Mouse (Mus musculus) embryonic fibroblast, embryonic 13.5 days (primary cell): ENCODE data around the gene Dgke. TPM values are rescaled to one million over a fixed set of nuclear protein-coding genes. Genes with fewer than 3 reads are reported as not detected.
"Not testable (repeated sequence)": the region's sequence is repeated elsewhere in the genome, so short reads cannot be mapped to it uniquely, and the experiment has no call there.

Experiments used
- H3K27ac ChIP-seq: 2 replicates; pipeline ENCODE4 v1.5.1; 2012; ENCODE audit warnings: low read length, control low read depth, inconsistent platforms; ENCODE audit not compliant: insufficient read depth
- H3K4me1 ChIP-seq: 2 replicates; pipeline ENCODE4 v1.6.1; 2011; ENCODE audit warnings: low read length; ENCODE audit not compliant: control insufficient read depth, insufficient read depth
- H3K4me3 ChIP-seq: 2 replicates; pipeline ENCODE4 v1.5.1; 2011; ENCODE audit warnings: mild to moderate bottlenecking, control low read depth, low read length; ENCODE audit not compliant: insufficient read depth
- CTCF ChIP-seq: IDR thresholded peaks from 2 replicates; pipeline ENCODE4 v1.5.1; 2011; ENCODE audit warnings: mild to moderate bottlenecking, control low read depth, low read length, moderate library complexity, borderline replicate concordance; ENCODE audit not compliant: insufficient read depth
- POLR2A ChIP-seq: IDR thresholded peaks from 2 replicates; pipeline ENCODE4 v1.6.1; 2011; ENCODE audit warnings: low read depth, mild to moderate bottlenecking, control low read depth, low read length, moderate library complexity
- polyA plus RNA-seq: library from polyadenylated mRNA; stranded (reverse); fragments of >200 nt; gene quantifications from 2 replicates; pipeline ENCODE4 v1.2.4, GENCODE M21; 2011; ENCODE audit warnings: low read depth; ENCODE audit not compliant: missing spikeins, insufficient read length

Gene Dgke
- polyA plus RNA-seq, 1 experiment, result 7.8 TPM

GRCm38 (mm10) chr11:89005473-89005872 is 61.2 kb downstream of the Dgke start:
- Histone ChIP-seq H3K27ac (no peak overlapping the region), H3K4me3 (no peak overlapping the region), H3K4me1 (peaks cover 5% of the 10 kb centered on the region; the same call in 1 of the 2 replicates)
- TF ChIP-seq CTCF (no peak), POLR2A (no peak)

- peaks cover 5% of the 10 kb centered on the region; the same call in 1 of the 2 replicates for H3K4me1 ChIP-seq
- TF ChIP-seq CTCF (no peak), POLR2A (no peak)
- H3K27ac ChIP-seq, result no peak overlapping the region
- H3K4me3 ChIP-seq, result no peak overlapping the region
These were observed 62.9 kb downstream of the Dgke start for GRCm38 (mm10) chr11:89003726-89004125.

GRCm38 (mm10) chr11:89003078-89003477 is 63.6 kb downstream of the Dgke start:
- H3K27ac ChIP-seq, result no peak overlapping the region
- peaks cover 5% of the 10 kb centered on the region; the same call in 1 of the 2 replicates for H3K4me1 ChIP-seq
- H3K4me3 ChIP-seq, result no peak overlapping the region
- TF ChIP-seq CTCF (no peak), POLR2A (no peak)

DNA sequence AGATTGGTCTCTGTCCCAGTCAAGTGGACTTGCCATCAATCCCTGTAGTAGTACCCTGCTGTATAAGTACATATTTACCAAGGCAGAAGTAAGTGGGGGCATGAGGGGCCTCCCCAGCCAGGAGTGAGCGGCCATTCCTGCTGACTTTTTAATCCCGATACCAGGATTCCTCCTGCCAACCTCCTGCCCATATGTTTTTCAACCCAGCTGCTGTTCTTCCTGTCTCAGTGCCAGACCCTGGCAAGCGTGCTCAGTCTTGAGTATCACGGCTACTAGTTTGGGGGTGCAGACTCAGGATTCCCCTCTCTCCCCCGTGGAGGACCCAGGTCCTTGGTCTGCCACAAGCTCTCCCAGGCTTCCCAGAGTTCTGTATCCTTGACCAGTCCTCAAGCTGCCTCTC is 64.0 kb downstream of the Dgke start:
- TF ChIP-seq CTCF, result no peak
- no peak for TF ChIP-seq POLR2A
- H3K4me3 ChIP-seq, result no peak overlapping the region
- peaks cover 5% of the 10 kb centered on the region; the same call in 1 of the 2 replicates for H3K4me1 ChIP-seq
- H3K27ac ChIP-seq, result no peak overlapping the region

GRCm38 (mm10) chr11:89002068-89002467 is 64.6 kb downstream of the Dgke start:
- Histone ChIP-seq H3K4me1 (peaks cover 5% of the 10 kb centered on the region; the same call in 1 of the 2 replicates), H3K27ac (no peak overlapping the region), H3K4me3 (peak overlapping the region; percentile 13; the same call in 1 of the 2 replicates)
- TF ChIP-seq CTCF (no peak), POLR2A (no peak)

DNA sequence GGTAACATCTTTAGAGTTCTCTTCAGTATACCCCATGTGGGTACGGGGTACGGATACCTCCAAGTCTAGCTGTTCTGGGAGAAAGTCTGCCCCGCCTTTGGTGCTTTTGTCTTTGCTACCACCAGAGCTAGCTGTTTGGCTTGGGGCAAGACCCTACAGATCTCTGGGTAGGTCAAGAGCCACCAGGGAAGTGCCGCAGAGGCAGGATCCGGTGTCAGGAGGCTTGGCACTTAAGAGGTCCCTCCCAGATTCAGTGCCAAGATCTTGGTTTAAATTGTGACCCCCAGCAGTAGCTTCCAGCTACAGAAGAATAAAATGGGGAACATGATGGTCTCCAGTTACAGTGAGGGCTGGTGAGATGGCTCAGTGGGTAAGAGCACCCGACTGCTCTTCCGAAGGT is 65.1 kb downstream of the Dgke start:
- peak overlapping the region; percentile 74; the same call in 1 of the 2 replicates for H3K4me3 ChIP-seq
- TF ChIP-seq POLR2A (no peak), CTCF (no peak)
- no peak overlapping the region for H3K27ac ChIP-seq
- H3K4me1 ChIP-seq, result peaks cover 5% of the 10 kb centered on the region; the same call in 1 of the 2 replicates

GRCm38 (mm10) chr11:89000527-89000819 is 66.2 kb downstream of the Dgke start:
- Histone ChIP-seq H3K4me3 (peak overlapping the region; percentile 74), H3K4me1 (peaks cover 10% of the 10 kb centered on the region), H3K27ac (0 out of 2 replicates have a peak overlapping the region, but pooled peaks have one; percentile 16)
- TF ChIP-seq POLR2A (no peak), CTCF (no peak)

DNA sequence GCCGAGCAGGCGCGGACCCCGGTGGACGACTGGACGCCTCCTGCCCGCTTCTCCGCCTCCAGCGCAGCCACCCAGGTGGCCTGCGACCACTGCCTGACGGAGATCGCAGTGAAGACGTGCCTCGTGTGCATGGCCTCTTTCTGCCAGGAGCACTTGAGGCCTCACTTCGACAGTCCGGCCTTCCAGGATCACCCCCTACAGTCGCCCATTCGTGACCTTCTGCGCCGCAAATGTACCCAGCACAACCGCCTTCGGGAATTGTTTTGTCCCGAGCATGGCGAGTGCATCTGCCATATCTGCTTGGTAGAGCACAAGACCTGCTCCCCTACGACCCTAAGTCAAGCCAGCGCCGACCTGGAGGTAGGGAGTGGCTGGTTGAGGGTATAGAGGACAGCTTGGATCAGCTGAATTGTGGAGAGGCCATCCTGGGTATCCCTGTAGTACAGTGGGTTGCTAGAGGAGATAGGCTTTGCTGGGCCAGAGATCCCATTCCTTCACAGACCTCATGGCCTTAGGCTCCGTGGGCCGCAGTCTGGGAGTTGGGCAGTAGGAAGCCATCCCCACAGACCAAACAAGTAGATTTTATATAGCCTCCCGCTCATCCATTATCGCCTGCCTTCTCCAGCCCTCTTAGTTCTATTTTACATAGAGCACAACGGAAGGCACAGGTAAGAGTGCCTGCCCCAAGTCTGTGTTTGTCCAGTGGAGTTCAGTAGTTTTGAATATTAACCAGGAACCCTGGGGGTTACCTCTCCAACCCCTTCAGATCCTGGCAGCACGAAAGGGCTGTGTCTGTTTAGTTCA is 66.7 kb downstream of the Dgke start:
- TF ChIP-seq CTCF (no peak), POLR2A (no peak)
- peak overlapping the region; percentile 74 for H3K4me3 ChIP-seq
- peak overlapping the region; percentile 16; the same call in 1 of the 2 replicates for H3K27ac ChIP-seq
- H3K4me1 ChIP-seq, result peaks cover 10% of the 10 kb centered on the region

GRCm38 (mm10) chr11:88998974-88999722 is 67.5 kb downstream of the Dgke start, which contains the start of gene Trim25:
Gene Trim25 (plus strand): TSS chr11:88999376.
- TF ChIP-seq CTCF (peak; percentile 21; the same call in 1 of the 2 replicates), POLR2A (peak; percentile 98)
- Histone ChIP-seq H3K4me1 (peaks cover 10% of the 10 kb centered on the region), H3K27ac (peak within 1 kb of the TSS; percentile 16; the same call in 1 of the 2 replicates), H3K4me3 (peak within 1 kb of the TSS; percentile 74)

DNA sequence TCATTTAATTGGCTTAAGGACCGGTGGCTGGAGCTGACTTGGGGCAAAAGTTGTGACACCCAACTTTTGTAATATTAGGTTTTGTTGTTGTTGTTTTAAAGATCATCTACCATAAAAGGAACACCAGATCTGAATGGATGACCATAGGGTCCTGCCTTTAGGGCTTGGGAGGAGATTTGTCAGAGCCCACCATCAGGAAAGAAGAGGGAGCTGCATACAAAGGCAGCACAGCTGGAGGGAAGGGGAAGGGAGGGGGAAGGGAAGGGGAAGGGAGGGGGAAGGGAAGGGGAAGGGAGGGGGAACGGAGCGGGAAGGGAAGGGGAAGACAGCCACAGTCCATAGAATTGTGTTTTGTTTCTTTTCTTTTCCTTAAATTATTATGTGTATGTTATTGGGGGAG is 68.2 kb downstream of the Dgke start:
- no peak for TF ChIP-seq POLR2A
- no peak for TF ChIP-seq CTCF
- Histone ChIP-seq H3K27ac (no peak overlapping the region), H3K4me1 (peaks cover 10% of the 10 kb centered on the region), H3K4me3 (no peak overlapping the region)

GRCm38 (mm10) chr11:88997343-88997742 is 69.3 kb downstream of the Dgke start:
- not testable (repeated sequence) for H3K27ac ChIP-seq, H3K4me1 ChIP-seq, H3K4me3 ChIP-seq
